Mouse (Mus musculus): ENCODE measurements around the gene Agbl4.

The Agbl4 gene

DNA sequence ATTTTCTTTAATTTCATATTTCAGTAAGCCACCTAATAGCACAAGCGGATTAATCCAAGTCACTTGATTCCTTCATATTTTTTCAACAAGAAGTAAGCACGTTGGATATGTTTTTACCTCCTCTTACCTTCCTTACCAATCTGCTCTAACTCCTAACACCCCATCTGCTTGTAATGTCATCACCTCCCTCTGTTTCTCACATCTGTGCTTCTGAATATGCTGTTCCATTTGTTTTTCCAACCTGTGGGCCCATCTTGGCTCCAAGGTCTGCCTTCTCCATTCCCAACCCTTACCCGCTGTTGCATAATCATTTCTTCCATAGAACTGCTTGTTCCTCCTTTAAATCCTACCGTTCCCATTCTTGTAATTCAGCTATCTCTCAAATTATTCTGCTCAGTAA is 884.4 kb downstream of the Agbl4 start:
- no peak for DNase-seq (ENCODE audit: low spot score)

DNA sequence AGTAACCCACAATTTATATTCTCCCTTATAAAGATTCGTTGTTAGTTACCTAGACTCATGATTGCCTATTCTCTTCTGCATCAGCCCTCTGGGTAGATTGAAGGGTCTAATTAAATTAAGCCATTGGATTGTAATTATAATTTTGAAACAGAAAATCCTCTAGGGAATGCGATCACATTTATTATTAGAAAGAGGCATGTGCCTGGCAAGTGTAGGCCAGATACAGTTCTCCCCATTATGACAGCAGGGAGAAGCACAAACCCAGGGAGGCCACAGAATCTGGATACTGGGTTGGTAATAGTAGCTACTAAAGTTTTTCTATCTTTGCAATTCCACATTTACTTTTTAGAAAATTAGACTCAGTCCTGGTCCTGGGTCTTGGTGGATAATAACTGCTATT is 887.2 kb downstream of the Agbl4 start:
- DNase-seq (ENCODE audit: low spot score), result no peak

DNA sequence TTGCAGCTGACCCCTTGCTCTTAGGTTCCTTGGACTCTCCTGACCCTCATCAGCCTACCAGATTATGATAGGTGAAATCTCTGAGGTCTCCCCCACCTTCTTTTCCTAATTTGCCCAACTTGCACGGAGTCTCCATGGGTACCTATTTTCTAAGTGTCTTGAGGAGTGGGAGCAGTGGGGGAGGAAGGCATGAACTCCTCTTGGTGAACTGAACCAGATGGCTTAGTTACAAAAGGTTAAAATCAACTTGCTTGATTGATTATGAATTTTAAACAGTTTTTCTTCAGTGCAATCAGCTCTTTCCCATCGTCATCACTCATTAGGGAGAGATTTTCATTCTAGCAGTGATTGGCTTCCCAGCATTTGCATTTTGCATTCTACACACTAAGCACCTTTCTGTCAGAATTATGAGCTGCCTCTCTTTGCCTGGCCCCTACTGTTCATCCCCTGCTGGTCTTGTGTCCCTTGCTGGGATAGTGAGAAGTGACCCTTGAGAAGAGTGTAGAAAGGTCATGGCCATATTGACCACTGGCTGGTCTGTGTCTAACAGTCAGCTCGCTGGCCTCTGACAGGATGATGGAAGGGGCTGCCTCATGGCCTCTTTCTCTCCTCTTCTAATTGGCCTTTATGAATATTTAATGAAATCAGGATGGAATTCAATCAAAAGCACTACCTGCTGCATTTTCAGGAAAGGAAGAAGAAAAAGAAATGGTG is 897.2 kb downstream of the Agbl4 start:
- no peak for DNase-seq (ENCODE audit: low spot score)

DNA sequence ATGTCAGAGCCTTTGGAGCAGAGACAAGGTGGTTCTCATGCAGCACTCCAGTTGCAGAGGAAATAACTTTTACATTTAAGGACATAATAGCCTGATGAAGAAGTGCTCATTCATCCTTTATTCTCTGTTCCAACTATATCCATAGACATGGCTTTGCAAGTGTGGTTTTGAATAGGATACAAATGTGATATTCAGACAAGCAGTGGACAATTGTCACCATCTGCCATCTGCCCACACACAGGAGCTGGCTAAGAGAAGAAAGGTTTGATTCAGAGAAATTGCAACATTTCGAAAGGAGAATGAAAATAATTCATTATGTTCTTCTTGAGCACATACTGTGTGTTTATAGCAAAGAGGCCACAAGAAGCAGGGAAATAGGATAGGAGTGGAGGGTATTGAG is 909.1 kb downstream of the Agbl4 start:
- no peak for DNase-seq (ENCODE audit: low spot score)

DNA sequence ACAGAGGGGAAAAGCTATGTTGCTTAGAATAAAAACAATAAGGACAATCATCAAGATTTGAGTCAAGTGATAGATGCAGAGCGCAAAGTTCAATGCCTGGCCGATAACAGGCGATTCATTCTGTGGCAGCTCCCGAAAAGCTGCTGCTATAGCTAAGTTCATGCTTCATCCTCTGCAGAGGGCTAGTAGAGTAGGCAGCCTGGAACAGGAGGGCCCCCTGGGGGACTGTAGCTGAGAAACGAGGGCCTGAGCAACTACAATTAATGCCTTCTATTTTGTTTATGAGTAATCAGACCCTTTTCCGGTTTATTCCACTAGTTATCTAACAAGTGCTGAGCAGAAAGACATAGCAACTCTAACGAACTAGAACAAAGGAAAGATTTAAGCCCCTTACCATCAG is 909.7 kb downstream of the Agbl4 start:
- no peak for DNase-seq (ENCODE audit: low spot score)

DNA sequence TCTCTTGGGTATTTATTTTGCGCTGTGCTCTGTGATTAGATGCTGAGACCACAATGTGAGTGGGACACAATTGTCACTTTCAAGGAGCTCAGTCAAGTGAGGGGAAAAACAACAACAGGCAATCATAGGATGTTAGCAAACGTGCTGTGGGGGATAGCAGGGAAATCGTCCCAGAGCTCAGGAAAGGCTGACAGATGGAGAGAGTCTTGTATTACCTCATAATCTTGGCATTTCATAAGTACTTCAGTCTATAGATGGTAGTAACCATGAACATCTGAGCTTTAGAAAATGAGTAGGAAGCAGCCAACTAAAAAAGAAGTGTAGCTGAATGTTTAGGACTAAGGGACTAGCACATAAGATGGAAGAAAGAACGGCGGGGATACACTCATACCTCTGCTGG is 910.2 kb downstream of the Agbl4 start:
- DNase-seq (ENCODE audit: low spot score), result no peak

DNA sequence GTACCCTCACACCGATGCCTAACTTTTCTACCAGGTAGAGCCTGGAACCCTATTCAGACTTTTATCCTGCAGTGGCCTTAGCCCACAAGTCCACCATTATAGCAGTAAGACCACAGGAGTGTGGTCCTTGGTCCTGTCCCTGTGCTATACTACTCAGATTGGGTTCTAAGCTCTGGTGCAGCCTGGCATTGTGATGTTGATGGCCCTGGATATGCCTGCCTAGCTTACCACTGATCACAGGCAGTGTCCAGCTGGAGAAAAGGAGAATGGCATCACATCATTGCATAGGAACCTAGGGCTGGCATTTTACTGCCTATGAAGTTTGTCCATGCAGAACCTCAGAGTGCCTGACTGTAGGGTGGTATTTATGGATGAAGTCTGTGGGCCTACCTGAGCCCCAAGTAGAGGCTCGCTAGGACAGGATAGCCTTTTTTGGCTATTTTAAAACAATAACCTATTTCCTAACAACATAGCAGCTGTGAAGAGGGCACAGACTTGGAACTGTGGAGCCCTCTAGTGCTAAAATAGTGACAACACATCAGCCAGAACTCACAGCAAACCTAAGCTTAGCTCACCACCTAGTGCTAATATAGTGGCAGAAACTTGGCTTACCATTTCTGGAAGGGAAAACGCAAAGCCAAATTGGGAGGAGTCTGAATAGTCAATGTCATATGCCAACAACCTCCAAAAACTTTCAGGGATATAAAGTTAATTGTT is 911.3 kb downstream of the Agbl4 start:
- no peak for DNase-seq (ENCODE audit: low spot score)

DNA sequence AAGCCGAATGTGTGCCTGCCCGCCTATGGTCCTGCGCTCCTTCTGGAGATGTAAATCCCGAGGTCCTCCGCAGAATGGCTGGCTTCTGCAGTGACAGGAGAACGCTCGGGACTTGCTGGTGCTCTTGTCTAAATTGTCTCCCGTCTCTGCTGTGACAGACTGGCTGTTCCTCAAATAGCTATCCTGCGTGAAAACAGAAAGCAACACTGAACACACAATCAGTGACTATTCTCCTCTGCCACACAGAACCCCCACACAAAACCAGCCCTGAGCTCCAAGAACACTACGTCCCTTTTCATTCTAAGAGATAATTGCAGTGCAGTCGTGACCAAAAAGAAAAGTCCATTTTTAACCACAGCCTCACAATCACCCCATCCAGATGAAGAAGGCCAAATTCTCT is 929.6 kb downstream of the Agbl4 start:
- DNase-seq (ENCODE audit: low spot score), result no peak

DNA sequence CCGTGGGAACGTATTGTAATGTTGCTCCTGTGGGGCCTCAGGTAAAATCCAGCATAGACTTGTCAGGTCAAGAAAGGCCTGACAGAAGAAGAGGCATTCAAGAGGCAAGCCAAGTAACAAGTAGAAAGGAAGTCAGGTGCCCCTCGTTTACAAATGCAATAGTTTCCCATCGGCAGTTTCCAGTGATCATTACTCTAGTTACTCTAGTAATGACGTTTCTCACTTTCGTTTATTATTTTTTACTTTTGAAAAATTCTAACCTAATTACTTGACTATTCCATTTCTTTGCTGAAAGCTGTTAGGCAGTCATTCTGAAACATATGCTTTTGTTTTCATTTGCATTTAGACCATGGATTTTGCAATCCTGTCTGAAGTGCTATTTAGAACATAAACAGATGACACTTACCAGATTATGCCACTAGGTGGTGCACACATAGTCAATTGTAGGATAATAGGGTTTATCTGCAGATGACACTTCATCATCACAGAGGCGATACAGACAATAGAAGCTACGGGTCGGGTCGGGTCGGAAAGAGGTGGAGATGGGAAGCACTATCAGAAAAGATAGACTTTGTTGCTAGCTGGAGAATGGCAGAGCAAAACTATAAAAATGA is 930.4 kb downstream of the Agbl4 start:
- peak; percentile 25 for DNase-seq (ENCODE audit: low spot score)

DNA sequence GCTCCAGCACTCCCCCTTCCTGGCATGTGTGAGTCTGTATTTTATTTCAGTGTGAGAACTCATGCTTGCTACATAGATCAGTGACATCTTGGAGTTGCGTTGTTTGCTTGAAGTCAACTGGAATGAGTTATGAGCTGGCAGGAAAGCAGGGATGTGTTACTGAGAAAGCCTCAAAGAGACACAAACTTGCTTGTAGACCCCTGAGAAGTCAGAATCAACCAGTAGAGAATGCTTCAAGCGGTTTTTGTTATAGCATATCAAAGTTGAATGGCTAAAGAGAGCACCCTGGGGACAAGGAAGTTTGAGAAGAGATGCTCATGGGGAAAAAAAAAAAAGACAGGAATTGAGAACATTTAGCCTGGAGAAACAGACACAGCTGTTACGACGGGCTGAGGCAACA is 932.0 kb downstream of the Agbl4 start:
- DNase-seq (ENCODE audit: low spot score), result no peak

DNA sequence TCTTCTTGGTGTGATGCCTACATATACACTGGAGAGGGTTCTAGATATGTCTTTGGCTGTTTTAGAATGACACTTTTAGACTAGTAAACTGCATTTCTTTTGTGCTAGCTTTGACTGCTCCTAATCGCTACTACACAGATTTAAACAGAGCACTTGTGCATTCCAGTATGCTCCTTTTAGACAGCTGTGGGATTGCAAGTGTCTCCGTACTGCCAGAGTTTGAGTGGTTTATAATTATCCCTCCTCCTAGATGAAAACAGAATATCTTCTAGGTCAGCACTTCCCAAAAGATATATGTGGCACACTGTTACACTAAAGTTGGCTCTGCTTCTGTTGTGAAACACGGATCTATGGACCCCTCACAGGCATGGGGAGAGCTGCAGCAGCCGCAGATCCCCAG is 935.4 kb downstream of the Agbl4 start:
- no peak for DNase-seq (ENCODE audit: low spot score)

DNA sequence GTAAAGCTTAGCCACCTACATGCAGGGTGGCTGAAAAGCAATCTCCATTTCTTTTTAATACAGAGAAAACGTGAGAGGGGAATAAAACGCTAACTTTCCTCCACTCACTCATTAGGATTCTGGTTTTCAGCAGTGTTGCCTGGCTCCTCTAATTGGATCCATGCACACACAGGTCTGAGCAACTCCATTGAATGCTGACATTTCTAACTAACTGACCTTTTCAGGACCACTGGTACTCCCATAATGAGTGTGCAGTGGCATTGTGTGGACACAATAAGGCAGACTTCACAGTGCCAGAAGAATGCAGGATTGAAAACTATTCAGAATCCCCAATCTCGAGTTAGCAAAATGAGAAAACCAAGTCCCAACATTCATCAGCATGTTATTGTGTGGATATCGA is 952.5 kb downstream of the Agbl4 start:
- no peak for DNase-seq (ENCODE audit: low spot score)

DNA sequence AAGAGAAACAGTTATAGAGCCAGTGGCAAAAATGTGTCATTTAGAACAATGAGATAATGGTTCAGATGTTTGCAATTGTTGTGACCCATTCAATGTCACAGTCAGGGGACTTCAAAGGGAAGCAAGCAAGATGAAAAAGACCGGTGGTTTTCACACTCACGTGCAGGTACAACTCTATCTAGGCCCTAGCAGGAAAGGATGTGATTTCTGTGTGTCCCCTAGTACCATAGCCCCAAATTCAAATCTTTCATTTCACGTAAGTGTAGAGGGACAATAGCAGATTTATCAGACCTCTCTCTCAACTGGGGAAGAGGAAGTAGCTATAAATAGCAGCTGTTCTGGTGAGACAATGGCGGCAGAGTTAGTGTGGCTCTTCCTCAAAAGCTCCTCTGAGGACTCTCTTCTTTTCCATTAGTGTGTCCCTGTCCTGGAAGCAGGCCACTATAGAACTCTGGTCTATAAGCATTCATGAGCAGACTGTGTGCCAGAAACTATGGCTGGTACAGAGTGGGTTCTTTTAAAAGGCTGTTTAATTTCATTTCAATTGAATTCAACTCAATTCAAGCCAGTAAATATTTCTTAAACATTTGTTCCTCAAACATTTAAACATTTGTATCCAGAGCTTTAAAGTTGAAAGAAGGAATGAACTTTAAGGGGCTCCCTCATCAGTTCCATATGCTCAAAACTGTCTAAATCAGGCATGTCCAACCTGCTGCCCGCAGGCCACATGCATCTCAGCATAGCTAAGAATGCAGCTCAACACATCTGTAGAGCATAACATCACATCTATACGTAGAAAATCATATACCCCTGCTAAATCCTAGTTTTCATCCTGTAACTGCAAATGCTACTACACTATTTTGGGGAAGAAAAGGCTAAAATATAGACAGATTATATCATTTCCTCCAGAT is 953.4 kb downstream of the Agbl4 start:
- DNase-seq (ENCODE audit: low spot score), result no peak

DNA sequence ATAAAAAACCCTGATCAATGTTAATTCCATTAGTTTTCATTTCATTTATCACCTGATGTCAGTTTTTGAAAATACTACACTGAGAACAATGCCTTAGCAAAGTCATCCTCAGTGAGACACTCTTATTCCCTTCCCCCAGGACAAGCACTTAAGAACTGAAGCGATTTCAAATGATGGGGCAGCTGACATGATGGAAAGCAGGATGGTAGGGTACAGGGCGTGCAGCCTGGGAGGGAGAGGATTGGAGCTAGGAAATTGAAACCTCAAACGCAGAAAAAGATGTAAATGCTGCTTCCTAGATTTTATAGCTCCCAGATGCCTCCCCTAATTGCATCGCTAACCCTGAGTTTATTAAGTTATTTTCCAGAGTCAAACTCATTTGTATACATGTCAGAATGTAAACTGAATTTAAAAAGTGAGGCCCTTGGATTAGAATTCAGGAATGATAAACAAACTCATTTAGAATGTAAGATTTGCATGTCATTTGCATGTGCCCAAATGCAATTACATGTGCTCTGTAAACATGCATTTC is 959.2 kb downstream of the Agbl4 start:
- DNase-seq (ENCODE audit: low spot score), result no peak

DNA sequence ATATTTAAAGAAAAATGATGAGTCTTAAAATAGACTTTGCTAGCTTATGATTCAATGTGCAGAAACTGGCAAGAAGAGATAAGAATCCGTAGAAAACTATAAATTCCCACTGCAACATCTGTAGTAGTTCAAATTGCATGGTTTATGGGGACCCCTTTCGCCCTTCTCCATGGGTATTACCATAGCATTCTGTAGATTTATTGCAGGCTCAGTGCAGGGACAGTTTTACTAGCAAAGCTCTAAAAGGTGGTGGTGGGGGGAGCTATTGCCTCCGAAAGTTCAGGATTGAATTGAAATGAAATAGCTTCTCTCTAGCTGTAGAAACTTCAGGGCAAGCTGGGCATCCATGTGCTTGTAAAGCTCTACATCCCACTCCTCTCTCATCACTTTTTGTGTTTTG is 959.7 kb downstream of the Agbl4 start:
- no peak for DNase-seq (ENCODE audit: low spot score)

DNA sequence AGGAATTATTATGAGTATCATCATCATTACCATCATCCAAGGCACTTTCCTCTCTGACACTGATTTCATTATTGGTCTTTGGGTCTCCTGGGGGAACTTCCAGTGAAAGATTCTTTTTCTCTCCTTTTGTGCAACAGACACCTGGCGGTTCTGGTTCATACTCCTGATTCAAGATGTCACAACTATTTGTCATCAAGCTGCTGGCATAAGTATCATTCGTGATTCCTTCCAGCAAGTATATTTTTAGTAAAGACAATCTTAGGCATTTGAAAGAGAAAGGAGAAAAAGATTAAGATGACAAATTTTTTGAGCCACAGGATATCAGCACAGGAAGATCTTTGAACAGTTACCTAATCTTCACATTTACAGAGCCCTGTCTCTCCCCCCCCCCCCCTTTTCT is 966.7 kb downstream of the Agbl4 start:
- no peak for DNase-seq (ENCODE audit: low spot score)

DNA sequence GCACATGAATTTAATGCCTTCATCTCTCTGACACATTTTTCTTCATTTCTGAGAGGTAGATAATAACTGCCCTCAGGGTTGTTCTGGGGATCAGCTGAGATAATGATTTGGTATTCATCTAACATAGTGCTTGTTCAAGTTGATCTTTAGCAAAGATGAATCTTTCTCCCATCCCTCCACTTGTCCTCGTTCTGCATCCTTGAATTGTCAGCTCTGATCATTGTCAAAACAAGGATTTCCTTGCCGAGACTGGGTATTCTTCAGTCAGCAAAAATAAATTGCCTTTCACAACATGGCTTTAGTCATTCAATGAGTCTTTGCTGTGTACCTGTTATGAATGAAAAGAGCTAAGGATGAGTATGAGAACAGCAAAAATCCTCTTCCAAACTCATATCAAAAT is 970.3 kb downstream of the Agbl4 start:
- no peak for DNase-seq (ENCODE audit: low spot score)

DNA sequence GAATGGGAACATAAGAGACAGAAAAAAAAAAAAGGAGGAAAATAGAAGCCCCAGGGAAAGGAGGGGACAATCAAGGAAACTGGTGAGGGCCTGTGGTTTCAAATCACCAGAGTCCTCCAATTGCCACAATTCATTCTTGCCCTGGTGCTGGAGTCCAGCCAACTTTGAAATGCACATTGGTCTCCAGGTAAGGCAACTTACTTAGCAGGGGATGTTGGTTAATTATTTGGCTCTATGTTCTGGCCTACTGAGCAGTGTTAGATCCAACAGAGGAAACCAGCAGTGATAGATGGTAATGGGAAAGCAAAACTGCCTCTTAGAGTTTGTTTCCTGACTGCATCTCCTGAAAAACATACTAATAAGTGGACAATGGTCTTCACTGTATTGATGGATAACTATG is 979.7 kb downstream of the Agbl4 start:
- DNase-seq (ENCODE audit: low spot score), result no peak

DNA sequence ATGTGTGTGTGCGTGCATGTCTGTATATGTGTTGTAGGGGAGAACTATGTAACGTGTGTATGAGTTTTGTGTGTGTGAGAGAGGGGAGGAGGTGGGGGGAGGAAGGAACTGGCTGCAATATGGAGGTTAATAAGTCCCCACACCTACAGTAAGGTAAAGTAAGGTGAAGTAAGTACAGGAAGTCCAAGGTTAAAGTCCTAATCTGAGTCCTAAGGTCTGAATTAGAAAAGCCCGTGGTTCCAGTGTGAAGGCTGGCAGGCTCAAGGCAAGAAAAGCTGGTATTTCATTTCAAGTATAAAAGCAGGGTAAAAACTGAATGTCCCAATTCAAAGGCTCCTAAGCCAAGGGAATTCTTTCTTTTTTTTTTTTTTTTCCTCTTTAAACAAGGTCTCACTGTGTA is 980.6 kb downstream of the Agbl4 start:
- DNase-seq (ENCODE audit: low spot score), result no peak

DNA sequence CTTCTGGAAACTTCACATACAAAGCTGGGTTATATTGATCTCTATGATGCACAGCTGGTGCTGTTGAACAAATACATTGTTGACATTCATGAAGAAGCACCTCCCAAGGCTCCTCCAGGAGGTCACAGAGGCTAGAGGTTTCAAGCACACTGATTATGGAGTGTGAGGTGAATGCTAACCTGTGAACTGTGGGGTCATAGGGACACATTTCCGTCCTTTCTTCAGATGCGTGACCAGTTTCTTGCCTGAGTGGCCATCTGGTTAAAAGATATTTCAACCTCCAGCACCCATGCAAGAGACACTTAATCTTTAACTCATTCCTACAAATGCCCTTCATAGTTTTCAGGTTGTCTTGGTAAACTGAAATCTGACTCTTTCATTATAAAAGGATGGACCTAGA is 985.6 kb downstream of the Agbl4 start:
- no peak for DNase-seq (ENCODE audit: low spot score)

DNA sequence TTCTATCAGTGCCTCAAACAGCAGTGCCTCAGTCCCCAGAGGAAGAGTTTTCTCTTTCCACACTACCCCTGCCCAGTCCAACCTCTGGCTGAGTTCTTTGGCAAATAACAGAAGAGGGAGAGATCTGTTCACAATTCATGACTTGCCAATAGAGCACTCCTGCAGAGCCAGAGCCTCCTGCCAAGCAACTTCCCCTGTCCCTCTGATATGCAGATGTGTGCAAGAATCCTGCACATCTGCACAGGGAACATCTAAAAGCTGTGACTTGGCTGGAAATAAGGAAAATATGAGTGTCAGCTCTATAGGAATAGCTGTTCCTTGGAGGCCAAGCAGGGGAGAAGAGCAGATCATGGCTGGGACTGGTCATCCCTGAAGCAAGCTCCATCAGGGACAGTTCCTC is 993.3 kb downstream of the Agbl4 start:
- no peak for DNase-seq (ENCODE audit: low spot score)

DNA sequence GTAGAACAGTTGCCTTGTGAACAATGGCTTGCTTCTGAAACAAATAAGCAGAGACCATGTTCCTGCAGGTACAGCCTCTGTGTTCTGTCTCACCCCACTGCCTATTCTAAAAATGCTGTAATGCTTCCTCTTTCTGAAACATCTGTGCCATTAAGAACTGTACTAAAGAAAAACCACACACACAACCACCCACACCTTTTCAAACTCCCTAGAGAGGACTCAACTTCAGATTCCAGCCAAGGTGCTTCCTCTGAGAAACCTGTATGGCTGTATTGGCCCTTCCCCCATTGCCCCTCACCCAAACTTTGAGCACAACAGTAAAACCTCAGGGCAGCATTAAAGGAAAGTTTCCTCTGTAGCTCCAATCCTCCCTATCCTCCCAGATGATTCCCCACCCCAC is 1002.3 kb downstream of the Agbl4 start:
- no peak for DNase-seq (ENCODE audit: low spot score)

Measured in urinary bladder, postnatal 14 days (tissue).